Comparison of ENCODE assay signal across 26 mouse cellular contexts in genomic region chr3:88487396-88487795, GRCm38 (mm10).
"Had no signal": no experiment of that assay in that cellular context is flagged by ENCODE, and none has a peak within 500 bp of the region (broad histone marks: within the 10 kb centered on the region; RNA-seq: fewer than 3 reads in every experiment).

No protein-coding gene starts in this region.

- H3K4me2 ChIP-seq: heart, embryonic 11.5 days; heart, embryonic 13.5 days; heart, embryonic 15.5 days; hindbrain, embryonic 12.5 days; hindbrain, embryonic 14.5 days; intestine, embryonic 15.5 days; limb, embryonic 12.5 days; liver, embryonic 11.5 days had no signal

- ATAC-seq: forebrain, embryonic 16.5 days; hindbrain, embryonic 16.5 days; inflammation-experienced regulatory T-cells, adult 6 months; intestine, embryonic 15.5 days; intestine, postnatal 0 days had no signal

- H3K4me3 ChIP-seq: heart, adult 2 months; heart, embryonic 13.5 days; heart, embryonic 15.5 days; hindbrain, embryonic 10.5 days; hindbrain, embryonic 12.5 days; intestine, embryonic 15.5 days; layer of hippocampus, adult 2 months; limb, embryonic 12.5 days had no signal

- H3K9ac ChIP-seq: heart, embryonic 13.5 days; heart, embryonic 15.5 days; hindbrain, embryonic 12.5 days; hindbrain, embryonic 14.5 days; intestine, embryonic 15.5 days; limb, embryonic 12.5 days had no signal

- H3K9me3 ChIP-seq: heart, embryonic 13.5 days; heart, embryonic 15.5 days; hindbrain, embryonic 10.5 days; hindbrain, embryonic 12.5 days; intestine, embryonic 15.5 days; limb, embryonic 12.5 days had no signal

- DNase-seq: gastrocnemius, adult 2 months; gastrocnemius, postnatal 10 days; gastrocnemius, postnatal 25 days; heart, adult 2 months; heart, postnatal 4 days; kidney, adult 18-20 months; kidney, adult 8-10 months; kidney, postnatal 25 days; kidney, postnatal 4 days; layer of hippocampus, postnatal 36 days; left cerebral cortex, postnatal 4 days; liver had no signal

- H3K36me3 ChIP-seq: hindbrain, embryonic 10.5 days; hindbrain, embryonic 12.5 days had no signal

- H3K27ac ChIP-seq: heart, embryonic 15.5 days; hindbrain, embryonic 10.5 days; hindbrain, embryonic 12.5 days; hindbrain, embryonic 14.5 days; intestine, embryonic 15.5 days; layer of hippocampus, adult 2 months; limb, embryonic 12.5 days had no signal
